Mouse (Mus musculus) monocyte, adult 2 months (primary cell): ENCODE results near the gene Stx11.
A peak's percentile ranks its signal among the peaks of the same experiment; 100 is the strongest.

ENCODE experiments used
- DNase-seq, 2 experiments: peaks; one replicate each; pipeline ENCODE4 v3.0.0; 2022; ENCODE audit warnings: low spot score in 2 of 2, low read depth in 1 of 2

Stx11 gene

GRCm38 (mm10) chr10:12916376-12916775, 47.7 kb downstream of the Stx11 start:
- DNase-seq = no peak

GRCm38 (mm10) chr10:12915826-12916225, 48.3 kb downstream of the Stx11 start:
- DNase-seq = no peak

GRCm38 (mm10) chr10:12914203-12914602, 49.9 kb downstream of the Stx11 start:
- no peak for DNase-seq

GRCm38 (mm10) chr10:12911981-12912530, 52.0 kb downstream of the Stx11 start:
- DNase-seq = no peak

GRCm38 (mm10) chr10:12911451-12911850, 52.6 kb downstream of the Stx11 start:
- DNase-seq = no peak

- no peak for DNase-seq
Observed at GRCm38 (mm10) chr10:12909891-12910290, 54.2 kb downstream of the Stx11 start.

GRCm38 (mm10) chr10:12909179-12909578, 54.9 kb downstream of the Stx11 start:
- DNase-seq = no peak

GRCm38 (mm10) chr10:12904140-12904528, 60.0 kb downstream of the Stx11 start:
- no peak for DNase-seq

GRCm38 (mm10) chr10:12903440-12904139, 60.5 kb downstream of the Stx11 start:
- peak in 1 of 2 experiments; percentile 8 for DNase-seq

- DNase-seq = no peak
Observed at GRCm38 (mm10) chr10:12899901-12900300, 64.2 kb downstream of the Stx11 start.

- no peak for DNase-seq
Observed at GRCm38 (mm10) chr10:12893339-12893738, 70.8 kb downstream of the Stx11 start.

- no peak for DNase-seq
Observed at GRCm38 (mm10) chr10:12888373-12888772, 75.7 kb downstream of the Stx11 start.
